Mouse (Mus musculus) neural tube, embryonic 10.5 days (tissue): ENCODE measurements around the gene Ssh2.

ENCODE experiments used
- DNase-seq: peaks from one replicate; pipeline ENCODE4 v3.0.0-alpha.2; 2017; ENCODE audit warnings: low spot score; ENCODE audit errors: extremely low spot score

Ssh2 gene

GRCm38 (mm10) chr11:77462283-77463100, 246.4 kb downstream of the Ssh2 start, which contains the start of gene Coro6:
Gene Coro6 (plus strand): TSS chr11:77462411.
- peak; percentile 79 for DNase-seq

GRCm38 (mm10) chr11:77463101-77463445, 247.0 kb downstream of the Ssh2 start:
- no peak for DNase-seq

DNA sequence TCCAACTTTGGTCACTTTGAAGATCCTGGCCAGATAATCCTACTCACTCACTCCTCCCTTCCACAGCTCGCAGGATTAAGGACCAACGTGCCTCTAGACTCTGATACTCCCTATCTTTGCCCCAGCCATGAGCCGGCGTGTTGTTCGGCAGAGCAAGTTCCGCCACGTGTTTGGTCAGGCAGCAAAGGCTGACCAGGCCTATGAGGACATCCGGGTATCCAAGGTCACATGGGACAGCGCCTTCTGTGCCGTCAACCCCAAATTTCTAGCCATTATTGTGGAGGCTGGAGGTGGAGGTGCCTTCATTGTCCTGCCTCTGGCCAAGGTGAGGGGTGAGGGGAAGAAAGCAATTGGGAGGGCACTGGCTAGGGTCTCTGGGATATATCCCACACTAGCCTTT, 247.7 kb downstream of the Ssh2 start:
- no peak for DNase-seq

DNA sequence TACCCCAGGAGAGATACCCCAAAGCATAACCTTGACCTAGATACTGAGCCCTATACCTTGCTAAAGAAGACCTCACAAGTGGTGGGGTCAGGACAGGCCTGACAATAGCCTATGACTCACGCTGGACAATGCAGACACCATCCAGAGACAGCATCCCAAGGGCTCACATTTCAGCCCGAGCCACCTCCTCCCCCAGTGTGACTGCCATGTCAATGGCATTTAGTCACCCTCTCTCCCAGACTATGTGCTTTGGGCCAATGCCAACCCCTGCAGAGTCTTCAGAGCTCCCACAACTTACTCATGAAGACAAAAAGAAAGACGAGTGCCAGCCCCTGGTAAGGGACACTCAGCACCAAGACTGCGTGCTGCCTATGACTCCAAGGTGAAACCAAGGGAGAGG, 248.6 kb downstream of the Ssh2 start:
- DNase-seq: no peak

DNA sequence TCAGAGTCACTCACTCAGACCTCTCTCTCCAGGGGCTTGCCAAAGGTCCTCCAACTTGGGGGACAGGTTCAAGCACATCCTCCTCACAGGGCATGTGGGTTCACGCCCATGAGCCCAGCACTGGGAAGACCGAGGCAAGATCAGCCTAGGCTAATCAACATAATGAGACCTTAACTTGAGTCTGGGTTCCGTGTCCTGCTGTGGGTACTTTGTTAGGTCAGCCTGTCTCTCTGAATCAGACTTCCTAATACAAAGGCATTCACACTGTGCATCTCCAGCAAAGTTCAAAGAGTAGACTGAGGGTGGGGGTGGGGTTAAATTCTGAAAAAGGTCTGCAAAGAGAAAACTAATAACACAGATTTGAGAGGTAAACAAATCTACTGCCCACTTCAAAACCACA, 249.0 kb downstream of the Ssh2 start:
- DNase-seq: no peak

GRCm38 (mm10) chr11:77466544-77466943, 250.5 kb downstream of the Ssh2 start:
- no peak for DNase-seq

GRCm38 (mm10) chr11:77467157-77467556, 251.1 kb downstream of the Ssh2 start:
- peak; percentile 65 for DNase-seq

DNA sequence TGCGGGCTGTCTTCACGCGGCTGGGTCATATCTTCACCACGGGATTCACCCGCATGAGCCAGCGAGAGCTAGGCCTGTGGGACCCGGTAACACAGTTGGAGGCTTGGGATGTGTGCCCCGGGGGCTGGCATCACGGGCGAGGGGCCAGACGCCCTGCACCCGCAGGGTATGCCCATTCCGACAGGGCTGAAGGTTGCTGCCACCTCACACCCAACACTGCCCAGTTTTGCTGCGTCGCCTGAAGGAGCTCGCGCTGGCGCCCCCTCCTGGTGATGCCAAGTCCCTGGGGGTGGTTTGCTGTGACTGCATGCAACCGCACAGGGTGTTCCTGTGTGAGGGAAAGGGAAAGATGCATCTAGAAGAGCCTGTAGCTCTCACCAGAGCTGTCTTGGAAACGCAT, 251.7 kb downstream of the Ssh2 start:
- peak; percentile 54 for DNase-seq

DNA sequence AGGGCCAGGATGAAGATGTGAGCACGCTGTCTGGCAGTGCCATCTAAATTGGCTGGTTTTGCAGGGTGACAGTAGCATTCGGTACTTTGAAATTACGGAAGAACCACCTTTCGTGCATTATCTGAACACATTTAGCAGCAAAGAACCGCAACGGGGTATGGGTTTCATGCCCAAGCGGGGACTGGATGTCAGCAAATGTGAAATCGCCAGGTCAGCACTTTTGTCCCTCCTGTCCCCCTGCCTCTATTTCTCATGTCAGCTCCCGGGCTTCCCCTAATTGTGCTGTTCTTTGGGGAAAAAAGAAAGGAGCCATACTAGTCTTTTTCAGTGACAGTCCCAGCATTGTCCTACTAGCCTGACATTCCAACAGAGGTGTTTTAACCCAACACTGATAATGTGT, 252.3 kb downstream of the Ssh2 start:
- no peak for DNase-seq

- no peak for DNase-seq
Observed at GRCm38 (mm10) chr11:77471407-77471806, 255.3 kb downstream of the Ssh2 start.

GRCm38 (mm10) chr11:77472775-77473174, 256.7 kb downstream of the Ssh2 start:
- DNase-seq: no peak

- DNase-seq: no peak
Observed at GRCm38 (mm10) chr11:77476216-77476615, 260.1 kb downstream of the Ssh2 start.

DNA sequence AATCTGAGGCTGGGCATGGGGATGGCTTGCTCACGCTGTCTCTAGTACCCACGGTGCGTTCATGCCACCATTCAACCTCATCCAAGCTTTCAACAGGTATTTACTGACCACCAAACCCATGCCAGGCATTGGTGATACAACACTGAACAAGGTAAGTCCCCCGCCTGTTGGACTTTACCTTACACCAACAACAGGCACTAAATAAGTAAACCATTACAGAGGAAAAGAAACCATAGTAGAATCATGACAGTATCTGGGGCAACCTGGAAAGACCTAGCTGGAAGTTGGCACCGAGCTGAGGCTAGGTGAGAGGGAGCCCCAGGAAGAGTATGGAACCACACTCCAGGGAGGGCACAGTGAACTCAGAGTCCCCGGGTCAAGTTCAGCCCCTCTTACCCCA, 260.8 kb downstream of the Ssh2 start:
- DNase-seq: no peak

- DNase-seq: no peak
Observed at GRCm38 (mm10) chr11:77483043-77483442, 267.0 kb downstream of the Ssh2 start.

DNA sequence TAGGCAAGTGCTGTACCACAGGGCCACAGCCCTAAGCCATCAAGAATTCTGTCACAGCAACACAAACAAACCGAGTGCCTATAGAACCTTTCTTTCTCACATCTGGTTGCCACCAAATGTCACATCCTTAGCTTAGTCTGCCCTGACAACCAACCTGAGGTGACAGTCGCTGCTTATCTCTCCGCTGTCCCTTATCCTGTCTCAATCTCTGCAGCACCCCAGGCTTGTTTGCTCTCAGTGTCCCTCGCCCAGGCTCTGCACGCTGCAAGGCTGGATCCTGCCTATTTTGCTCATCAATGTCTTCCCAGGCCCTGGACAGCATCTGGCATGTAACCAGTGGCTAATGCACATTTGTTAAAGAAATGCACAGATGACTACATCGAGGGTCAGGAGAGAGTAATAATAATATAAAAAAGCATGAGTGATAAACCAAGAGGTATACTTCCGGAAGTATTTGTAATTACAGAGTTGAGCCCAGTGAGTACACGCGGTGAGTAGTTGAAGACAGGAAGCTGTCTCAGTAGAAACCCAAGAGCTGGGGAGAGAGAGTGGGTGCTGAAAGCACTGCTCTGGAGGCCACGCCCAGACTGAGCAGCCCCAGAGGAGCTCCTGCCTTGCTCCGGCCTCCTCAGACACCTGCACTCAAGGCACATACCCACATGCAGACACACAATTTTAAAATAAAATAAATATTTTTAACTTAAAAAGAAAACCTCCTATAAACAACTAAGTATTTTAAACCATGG, 267.6 kb downstream of the Ssh2 start:
- DNase-seq: no peak

GRCm38 (mm10) chr11:77485229-77485628, 269.1 kb downstream of the Ssh2 start:
- no peak for DNase-seq

DNA sequence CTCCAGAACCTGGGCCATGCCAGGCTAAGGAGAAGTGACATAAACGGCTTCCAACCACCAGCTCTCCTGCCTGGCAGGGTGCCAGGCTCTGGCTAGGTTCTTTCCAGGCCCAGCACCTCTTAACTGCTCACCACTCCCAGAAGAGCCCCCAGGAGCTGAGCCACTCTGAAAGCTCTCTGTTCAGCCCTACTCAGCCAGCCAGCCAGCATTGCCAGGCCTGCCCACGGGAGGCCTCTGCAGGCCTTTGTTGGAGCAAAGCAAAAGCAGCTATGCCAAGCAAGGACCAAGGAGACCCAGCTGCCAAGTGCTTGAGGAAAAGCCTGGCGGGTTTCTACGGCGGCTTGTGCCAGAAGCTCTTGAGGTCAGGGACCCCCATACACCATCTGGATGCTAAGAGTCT, 270.7 kb downstream of the Ssh2 start:
- no peak for DNase-seq

GRCm38 (mm10) chr11:77488771-77489581, 272.9 kb downstream of the Ssh2 start:
- DNase-seq: peak; percentile 62

DNA sequence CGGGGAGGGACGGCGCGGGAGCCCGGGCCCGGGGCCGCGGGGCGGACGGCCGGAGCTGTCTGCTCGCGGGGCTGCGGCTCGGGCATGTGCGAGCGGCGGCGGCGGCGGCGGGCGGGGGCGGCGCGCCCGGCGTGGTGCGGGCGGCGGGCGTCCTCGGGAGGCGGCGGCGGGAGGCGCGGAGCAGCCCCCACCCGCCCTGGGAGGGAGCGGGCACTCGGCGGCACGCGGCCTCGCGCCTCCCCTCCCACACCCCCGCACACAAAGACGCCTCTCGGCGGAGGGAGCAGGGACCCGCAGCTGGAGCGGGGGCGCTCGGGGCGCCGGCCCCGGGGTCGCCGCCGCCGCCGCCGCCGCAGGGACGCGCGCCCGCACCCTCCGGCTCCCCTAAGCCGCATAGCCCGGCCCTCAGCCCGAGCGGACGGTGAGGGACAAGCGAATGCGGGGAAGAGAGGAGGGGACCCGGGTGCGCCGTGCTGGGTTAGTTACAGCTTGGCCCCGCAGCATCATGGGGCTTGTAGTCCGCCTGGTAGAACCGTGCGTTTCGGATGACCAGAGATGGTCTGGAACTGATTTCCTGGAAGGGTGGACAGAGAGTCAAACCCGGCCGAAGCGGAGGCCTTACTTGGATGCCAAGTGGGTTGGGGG, 273.6 kb downstream of the Ssh2 start, which contains the start of gene Ankrd13b:
Ankrd13b (minus strand) TSS at position 88 of the 645 bp plus-strand sequence.
- DNase-seq: peak; percentile 83

DNA sequence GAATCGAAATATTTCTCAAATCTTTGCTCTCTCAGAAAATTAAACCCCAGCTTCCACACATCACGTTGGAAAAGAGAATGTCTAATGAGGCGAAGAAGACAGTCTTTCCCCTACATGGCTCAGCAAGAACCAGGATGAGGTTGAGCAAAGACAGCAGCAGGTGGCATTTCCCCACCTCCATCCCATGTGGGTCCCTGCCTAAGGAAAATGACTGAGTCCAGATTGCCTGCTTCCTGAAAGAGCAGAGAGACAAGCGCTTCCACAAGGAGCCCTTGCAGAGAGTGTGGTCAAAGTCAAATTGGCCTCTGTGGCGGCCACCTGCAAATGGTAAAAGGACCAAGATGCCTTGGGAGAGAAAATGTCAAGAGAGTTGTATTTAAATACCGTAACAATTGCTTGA, 274.4 kb downstream of the Ssh2 start:
- no peak for DNase-seq

DNA sequence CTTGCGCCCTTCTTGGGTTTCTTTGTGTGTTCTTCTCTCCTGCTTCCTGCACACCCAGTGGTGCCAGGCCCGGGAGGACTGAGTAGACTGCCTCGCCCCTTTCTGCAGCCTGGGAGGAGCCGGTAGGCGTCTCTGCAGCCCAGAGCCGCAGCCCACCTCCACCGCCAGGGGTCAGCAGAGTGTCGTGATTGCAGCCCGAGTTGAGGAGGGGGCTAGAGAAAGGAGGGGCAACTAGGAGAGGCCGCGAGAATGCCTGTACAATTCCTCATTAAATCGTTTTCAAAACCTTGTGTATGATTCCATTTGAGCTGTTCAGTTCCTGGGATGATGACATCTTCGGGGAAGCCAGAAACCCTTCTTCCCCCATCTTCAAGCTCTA, 275.0 kb downstream of the Ssh2 start:
- DNase-seq: peak; percentile 98
